Mouse (Mus musculus) frontal cortex, adult (tissue): Measurements from ENCODE around the gene Ppp2r5d.
A peak's percentile ranks its signal among the peaks of the same experiment; 100 is the strongest.

Experiments
- ATAC-seq: cut with Nextera tagmentation; 2 replicates; pipeline ENCODE4 v1.9.2; 2017; ENCODE audit warnings: mild to moderate bottlenecking, moderate library complexity, mixed read lengths; ENCODE audit not compliant: low TSS enrichment

Ppp2r5d gene

DNA sequence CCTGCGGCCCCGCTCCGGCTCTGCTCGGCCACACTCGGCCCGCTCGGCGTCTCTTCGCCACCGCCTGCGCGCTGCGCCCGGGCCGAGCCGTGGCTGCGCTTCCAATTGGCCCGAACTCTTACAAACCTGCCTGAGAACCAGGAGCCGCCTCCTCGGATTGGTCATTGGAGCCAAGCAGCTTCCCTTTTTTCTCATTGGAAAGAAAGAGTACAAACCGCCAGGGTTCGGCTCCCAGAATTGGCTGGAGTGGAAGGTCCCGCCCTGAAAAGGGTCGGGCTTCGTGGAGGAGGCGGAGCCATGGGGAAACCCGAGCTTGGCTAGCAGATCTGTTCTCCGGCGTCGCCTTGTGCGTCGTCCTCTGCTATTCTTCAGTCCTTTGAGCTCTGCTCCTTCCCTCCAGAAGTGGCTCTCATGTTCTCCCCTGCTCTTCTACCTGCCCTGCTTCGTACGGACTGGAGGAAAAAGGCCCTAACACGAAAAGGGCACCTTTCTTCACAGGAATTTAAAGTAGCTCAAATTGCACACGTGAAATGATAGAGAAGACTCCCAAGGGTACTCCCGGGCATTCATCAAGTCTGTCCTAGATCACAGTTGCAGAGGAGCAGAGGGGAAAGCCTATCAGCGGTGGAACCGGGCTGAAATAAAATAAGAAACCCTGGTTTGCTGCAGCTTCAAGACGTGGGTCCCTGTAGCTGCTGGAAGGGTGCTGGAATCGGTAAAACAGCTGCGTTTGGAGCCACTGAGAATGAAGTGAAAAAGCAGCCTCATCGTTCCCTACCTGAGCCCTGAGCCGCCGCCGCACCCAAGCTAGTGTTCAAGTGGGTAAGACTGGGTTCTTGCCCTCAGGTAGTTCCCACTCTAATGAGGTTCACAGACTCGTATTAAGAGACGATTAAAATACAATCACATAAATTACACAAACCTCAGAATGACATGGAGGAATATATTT, at the start of gene Ppp2r5d:
Ppp2r5d (minus strand) TSS at position 225 of the 949 bp plus-strand sequence.
- ATAC-seq = peak; percentile 93

DNA sequence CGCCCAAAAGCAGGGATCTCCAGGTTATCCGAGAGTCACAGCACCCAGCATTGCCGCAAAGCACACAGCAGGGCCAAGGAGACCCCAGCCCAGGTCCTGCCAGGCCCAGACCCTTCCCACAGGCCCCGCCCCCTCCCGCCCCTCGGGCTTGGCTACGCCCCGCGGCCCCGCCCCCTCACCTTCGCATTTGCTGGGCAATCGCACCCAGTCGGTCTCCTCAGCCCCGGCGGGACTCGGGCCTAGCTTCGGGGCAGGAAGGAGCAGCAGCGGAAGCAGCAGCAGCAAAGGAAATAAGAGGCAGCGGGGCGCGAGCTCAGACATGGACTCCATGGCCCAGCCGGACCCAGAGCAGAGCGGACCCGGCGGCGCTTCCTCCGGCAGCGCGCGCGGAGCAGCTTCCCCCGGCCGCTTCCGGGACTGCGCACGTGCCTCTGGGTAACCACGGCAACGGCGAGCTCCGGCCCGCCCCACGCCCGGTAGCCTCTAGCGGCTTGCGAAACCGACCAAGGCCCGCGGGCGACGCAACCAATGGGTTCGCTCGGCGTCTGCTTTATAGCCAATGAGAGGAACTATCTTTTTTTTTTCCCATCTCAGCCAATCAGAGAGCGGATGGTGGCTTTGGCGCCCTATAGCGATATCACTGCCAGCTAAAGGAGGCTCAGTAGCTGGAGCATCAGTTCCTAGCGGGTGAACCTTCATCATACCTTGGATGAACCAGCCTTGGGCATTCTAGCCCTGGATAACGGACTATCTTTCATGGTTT, 47.1 kb upstream of the Ppp2r5d start, which contains the start of gene Cnpy3:
Cnpy3 (minus strand) TSS at position 421 of the 763 bp plus-strand sequence.
- ATAC-seq = peak; percentile 99

DNA sequence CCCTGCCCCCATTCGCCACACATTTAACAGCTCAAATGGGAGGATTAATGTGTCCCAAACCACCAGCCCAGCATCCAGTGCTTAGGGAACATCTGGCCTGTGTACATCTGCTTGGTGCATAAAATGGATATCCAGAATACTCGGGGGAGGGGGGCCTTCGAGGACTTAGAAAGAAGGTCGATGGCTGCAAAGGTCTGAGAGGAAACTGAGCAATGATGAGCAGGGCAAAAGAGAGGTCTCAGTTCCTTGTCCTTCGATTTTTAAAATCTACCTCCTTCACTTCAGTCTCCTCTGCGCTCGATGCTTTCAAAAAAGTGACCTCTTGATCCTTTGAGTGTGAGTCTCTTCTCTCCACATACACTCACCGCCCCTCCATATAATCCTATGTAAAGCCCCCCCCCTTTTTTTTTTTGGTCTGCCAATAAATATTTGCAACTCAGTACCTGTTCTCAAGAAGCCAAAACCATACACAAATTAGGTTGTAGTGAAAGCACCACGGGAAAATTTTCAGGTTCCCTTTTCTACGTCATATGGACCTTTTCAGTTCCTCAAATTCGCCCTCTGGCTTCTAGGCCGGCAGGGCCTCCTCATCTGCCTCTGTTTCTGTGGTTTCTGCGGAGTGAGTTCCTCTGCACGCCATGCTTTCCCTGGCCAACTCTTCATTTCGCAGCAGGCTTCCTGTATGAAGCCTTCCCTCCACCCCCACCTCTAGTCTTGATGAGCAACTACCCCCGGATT, 46.3 kb upstream of the Ppp2r5d start:
- peak; percentile 34 for ATAC-seq

DNA sequence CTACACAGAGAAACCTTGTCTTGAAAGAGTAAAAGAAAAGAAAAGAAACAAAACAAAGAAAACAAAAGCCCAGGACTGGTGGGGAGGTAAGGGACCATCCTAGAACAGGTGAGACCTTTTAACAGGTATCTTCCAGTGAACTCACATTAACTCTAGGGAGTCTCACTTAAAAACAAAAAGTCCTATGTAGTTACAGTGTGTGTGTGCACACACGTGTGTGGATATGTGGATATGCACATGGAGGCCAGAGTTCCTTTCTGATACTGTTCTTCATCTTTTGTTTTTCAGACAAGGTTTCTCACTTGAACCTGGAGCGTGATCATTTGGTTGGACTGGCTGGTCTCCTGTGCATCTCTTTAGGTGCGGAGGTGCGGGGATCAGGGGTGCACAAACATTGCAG, 45.7 kb upstream of the Ppp2r5d start:
- ATAC-seq = no peak

DNA sequence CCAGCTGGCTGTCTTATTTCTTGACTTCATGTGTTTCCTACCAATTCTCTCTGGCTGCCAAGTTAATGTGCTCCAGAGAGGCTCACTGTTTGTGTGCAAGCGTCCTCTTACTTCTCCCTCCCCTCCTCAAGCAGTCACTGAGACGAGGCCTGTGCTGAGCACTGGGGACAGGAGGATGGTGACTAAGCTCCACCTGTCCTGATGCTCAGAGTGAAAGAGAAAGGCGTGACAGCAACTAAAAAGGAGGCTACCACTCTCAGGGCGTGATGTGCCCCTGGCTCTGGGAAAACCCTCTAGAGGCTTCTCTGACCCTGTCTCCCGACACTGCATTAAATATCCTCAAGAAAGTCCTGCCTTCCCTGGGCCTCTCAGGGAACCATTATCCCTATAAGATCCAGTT, 44.4 kb upstream of the Ppp2r5d start:
- ATAC-seq = no peak

DNA sequence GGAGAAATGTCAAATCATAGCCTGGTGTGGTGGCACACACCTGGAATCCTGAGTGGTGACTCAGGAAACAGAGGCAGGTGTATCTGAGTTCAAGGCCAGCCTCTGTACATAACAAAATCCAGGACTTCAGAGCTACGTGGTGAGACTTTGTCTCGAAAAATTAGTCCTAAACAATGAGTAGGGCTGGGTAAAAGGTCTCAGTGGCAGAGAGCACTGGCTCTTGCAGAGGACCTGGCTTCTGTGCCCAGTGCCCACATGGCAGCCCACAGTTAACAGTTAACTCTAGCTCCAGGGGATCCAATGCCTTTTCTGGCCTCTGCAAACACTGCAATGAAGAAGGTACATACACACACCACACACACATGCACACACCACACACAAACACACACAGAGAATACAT, 42.9 kb upstream of the Ppp2r5d start:
- ATAC-seq = no peak

DNA sequence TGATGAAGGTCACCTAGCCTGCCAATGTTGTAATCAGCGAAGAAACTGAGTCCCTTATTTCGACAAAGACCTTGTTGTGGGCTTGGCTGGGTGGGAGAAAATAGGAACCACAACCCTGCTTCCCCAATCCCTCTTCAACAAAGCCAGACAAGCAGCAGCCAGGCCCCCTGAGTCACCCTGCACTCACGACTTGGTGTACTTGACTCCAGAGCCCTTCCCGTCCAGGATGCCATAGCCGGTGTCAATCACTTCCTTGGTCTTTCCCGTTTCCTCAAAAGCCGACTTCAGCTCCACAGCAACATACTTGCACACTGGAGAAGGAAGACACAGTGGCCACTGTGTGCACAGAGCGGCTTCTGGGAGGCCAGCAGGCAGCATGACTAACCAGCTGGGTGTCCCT, 42.3 kb upstream of the Ppp2r5d start:
- no peak for ATAC-seq

DNA sequence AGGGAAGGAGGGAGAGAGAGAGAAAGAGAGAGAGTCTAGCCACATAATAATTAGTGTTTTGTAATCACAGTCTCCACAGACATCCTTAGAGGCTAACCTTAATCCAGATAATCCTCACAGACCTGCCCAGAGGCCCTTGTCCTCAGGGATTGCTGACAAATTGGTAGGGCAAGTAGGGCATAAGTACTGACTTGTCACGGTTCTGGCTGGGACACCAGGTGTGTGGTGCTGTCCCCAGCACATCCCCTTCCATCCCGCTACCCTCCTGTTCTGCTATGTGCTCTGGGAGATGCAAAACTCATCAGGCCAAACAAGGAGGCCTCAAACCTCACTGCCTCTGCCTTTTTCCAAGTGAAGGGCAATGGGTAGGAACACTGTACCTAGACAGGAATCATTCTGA, 40.6 kb upstream of the Ppp2r5d start:
- no peak for ATAC-seq

DNA sequence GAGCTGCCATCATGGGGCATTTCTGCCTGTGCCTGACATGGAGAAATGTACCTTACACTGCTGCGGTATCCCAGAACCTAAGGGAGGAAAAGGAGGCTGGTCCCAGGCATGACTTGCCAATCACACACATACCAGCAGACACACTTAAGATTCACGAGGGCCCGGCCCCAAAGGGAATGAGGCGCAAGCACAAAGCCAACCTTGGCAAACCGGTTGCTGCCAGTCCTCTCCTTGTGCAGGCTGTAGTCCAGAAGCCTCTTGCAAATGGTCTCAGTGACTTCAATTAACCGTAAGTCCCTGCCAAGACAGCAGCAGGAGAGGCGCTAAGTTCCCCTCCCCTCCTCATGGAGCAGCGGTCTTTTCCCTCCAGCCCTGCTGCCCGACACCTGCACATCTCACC, 38.1 kb upstream of the Ppp2r5d start:
- ATAC-seq = no peak

DNA sequence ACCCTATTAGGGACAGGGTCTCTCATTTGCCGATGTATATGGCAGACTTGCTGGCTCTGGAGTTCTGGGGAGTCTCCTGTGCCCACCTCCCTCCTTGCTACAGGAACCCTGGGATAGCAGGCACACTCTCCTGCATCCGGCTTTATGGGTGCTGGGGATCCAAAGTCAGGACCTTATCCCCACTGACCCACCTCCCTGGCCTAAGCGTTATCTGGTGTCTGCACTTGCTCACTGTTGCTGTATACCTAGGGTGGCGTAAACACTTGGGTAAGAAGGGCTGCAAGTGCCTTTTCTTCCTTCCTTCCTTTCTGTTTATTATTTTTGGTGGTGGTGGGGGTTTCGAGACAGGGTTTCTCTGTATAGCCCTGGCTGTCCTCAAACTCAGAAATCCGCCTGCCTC, 36.4 kb upstream of the Ppp2r5d start:
- ATAC-seq = no peak

DNA sequence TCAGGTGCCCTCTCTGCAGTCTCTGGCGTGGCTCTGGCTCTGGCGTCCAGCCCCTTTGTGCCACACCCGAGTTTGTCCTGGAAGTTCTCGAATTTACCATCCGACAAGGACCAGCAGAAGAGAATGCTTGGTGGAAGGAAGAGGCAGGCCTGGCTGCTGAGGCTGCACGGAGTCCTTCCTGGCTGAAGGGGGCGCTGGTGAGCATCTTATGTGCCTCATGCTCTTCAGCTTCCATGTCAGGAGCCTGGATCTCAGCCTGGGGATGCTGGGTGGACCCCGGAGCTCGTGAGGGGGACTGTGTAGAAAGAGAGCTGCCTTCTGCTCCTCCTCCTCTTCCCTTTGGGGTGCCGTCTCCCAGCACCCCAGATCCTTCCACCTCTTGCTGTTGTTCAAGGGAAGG, 31.2 kb upstream of the Ppp2r5d start:
- ATAC-seq = peak; percentile 44; the same call in 1 of the 2 replicates

DNA sequence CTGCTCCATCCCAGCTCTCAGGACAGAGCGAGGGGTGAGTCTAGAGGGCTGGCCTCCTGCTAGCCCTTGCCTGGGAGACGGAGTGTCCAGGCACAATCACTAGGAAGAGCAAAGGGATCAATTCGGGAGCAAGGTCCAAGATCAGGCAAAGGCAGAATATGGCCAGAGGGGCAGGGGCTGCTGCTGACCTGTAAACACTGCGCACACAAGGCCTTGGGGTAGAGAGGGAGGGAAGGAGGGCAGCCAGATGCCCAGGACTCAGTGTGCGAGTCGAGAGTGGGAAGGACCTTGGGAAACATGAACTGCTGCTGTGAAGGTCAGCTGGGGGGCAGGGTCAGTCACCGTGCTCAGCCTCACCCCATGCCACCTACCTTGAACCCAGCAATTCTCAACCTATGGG, 30.4 kb upstream of the Ppp2r5d start:
- no peak for ATAC-seq

DNA sequence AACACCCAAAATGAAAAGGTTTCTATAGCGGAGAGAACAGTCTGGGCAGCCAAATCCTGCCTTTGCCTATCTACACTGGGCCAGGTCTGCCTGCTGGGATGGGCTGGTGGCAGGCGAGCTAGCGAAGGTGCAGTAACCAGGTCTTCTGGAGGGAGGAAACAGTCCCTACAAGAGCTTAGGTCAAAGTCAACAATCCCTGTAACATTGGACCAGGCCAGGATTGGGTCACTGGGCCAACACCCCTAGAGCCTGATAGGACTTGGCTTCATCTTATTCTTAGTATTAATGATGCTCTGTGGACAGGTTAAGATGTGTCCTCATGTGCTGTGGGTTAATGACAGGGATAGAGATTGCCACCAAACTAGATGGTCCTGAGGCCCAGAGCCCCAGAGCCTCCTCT, 29.1 kb upstream of the Ppp2r5d start:
- ATAC-seq = no peak

DNA sequence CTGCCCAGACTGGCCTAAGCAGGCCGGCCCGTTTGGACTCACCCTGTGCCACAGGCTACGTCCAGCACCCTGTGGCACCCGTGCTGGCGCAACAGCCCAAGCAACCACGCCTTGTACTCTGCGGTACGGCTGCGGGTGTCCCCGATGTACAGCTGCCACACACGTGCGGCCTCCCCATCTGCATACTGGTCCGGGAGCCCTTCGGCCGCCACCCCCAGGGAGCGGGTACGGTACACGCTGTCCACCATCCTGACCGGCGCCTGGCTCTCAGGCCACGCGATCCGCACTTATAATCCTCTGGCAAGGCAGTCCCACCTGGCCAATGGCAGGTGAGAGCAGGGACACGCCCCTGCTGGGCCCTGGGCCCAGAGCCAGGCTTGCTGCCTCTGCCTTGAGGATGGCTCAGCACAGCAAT, 24.0 kb upstream of the Ppp2r5d start, which contains the start of gene Gnmt:
Gnmt (minus strand) TSS at position 265 of the 415 bp plus-strand sequence.
- ATAC-seq = no peak

DNA sequence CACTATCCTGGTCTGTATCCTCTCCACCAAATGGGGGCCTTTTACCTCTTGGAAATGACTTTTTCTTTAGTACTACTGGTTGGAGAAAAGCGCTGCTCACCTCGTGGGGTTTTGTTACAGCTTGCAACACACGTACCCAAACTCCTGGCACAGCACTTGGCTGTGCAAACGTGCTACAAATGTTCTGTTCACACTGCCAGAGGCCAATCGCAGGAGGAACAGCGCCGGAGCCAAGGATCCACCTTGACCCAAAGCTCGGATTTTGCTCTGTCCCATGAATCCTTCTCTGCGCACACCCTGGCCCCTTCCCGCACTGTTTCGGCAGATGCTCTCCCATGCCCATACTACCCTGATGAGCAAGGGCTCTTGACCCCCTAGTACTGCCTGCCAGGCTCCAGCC, 23.6 kb upstream of the Ppp2r5d start:
- ATAC-seq = no peak

DNA sequence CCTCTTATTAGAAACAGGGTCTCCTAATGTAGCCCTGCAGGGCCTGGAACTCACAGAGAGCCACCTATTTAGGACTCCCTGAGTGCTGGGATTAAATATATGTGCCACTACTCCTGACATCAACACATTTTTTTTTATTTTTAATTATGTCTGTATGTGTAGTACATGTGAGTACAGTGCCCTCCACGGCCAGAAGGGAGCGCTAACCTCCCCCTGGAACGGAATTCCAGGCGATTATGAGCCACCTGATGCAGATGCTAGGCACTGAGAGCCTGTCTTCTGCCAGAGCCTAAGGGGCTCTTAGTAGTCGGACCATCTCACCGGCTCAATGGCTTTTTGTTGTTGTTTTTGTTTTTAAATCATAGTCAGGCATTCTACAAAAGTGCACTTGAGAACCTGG, 23.1 kb upstream of the Ppp2r5d start:
- ATAC-seq = no peak

DNA sequence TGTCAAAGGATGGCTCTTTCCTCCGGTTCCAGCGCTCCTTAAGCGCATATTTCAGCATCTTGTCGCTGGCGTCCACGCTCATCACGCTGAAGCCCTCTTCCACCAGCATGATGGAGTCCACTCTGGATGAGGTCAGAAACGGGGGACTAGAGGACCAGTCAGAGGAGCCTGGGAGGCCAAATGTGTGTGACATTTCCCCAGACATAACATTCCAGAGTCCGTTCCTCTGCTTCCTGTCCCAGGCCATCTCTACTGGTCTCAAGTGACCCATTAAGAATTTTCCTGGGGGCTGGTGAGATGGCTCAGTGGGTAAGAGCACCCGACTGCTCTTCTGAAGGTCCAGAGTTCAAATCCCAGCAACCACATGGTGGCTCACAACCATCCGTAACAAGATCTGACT, 22.4 kb upstream of the Ppp2r5d start:
- no peak for ATAC-seq

DNA sequence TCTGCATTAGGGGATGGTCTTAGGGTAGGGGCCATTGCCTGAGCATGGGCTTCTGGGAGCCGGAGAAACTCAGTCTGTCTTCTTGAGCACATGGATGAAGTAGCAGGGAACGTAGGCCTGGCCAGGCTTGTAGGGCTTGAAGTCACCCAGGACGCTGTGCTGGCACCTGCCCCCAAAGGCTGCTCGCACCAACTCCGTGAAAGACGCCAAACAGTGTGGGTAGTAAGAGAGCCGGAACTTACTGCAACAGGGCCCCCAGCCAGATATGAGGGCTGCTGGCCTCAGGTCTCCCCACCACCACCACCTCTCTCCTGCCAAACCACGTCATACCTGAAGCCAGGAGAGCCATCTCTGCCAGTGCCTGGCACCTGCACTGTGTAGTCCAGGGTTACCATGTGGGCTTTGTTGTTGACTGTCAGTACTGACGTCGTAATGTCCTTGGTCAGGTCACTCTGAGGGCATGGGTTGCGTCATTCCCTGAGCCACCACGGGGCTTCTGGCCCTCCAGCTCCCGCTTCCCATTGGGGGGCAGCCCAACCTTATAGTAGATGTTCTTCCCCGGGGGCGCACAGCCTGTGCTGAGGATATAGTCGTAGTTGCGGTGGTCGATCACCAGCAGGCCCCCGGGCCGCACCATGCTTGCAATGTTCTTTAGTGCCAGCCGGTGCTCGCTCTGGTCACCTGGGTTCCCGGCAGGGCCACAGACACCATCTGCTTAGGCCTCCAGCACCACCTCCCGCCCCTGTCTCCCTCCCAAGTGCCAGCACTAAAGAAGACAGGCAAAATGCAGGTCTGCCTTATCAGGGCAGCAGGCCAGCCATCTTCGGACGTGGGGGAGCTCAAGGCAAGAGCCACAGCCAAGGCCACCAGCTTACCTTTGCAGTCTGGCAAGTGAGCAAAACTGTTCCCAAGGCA, 21.1 kb upstream of the Ppp2r5d start:
- ATAC-seq = no peak

DNA sequence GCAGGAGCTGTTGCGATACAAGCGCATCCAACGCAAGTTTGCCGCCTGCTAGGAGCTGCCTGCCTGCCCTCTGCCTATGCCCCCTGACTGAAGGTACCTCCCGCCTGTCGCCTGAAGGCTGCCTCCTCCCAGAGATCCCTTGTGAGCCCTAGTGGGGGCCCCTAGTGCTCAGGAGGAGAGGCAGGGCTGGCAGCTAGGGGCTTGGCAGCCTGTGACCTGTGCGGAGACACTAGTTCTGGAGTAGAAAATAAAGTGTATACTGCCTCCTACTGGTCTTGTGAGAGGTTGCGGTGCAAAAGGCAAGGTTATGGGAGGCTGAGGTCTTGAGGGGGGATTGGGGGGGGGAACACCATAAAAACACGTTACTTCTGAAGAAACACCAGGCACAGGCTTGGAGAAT, 20.4 kb upstream of the Ppp2r5d start:
- no peak for ATAC-seq

DNA sequence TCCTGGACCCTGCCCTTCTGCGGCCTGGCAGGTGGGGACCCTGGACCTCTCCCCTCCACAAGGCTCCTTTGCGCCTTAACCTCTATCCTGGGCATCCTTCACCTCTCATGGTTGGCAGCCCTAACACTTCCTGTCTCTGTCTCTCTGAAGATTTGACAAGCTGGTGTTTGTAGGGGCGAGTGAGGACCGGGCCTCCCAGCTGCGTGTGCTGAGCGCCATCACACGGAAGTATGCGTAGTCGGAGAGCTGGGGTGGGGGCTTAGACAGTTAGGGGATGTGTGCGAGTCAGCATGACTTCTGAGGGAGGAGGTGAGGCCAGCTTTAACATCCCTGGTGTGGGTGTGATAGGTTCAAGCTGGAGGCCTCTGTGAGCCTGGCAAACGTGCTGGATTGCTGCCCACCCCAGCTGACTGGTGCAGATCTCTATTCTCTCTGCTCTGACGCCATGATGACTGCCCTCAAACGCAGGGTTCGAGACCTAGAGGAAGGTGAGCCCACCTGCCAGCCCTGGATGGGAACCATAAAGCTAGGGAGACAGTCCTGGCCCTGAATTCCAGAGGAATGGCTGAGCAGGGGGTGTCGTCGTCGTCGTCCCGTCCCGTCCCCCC, 19.7 kb upstream of the Ppp2r5d start:
- ATAC-seq = no peak

DNA sequence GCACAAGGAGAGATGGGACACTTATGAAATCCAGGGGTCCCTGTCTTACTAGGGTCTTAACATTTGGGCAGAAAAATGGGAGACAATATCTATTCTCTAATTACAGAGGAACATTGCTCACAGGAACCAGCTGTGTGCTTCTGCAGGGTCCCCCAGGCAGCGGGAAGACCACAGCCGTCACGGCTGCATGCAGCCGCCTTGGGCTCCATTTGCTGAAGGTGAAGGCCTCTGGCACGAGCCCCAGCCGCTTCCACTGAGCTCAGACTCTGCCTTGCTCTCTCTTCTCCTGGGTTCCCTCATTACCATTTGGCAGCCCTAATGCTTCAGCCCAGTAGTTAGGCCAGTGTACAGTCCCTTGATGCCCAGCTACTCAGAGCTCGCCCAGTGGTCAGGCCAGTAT, 16.2 kb upstream of the Ppp2r5d start:
- no peak for ATAC-seq
